Mouse (Mus musculus) liver (tissue): ENCODE results near the gene Gm3542.
"Not testable (repeated sequence)": the region's sequence is repeated elsewhere in the genome, so short reads cannot be mapped to it uniquely, and the experiment has no call there.

Source experiments
- DNase-seq: peaks from one replicate; pipeline ENCODE4 v3.0.0-alpha.2; 2020; ENCODE audit warnings: mixed read lengths

Gm3542 gene

DNA sequence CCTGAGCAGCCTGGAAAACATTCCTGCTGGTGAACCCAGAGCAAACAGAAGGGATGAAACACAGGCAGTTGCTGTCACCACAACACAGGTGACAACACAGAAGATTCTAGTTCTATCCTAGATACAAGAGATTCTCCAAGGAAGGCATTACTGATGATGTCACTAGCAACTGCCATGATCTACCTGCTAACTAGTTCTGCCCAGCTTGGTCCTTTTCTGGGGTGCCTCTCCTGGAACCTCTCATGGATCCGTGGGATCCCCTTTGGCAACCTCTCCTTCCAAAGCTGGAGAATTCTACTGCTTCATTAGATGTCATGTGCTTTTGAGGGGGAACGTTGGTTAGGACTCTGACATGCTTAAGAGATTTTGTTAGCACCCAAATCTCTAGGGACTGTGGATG lies at the start of gene Gm3542:
Gene Gm3542, minus strand, starts transcription at position 101 of the 400 bp plus-strand sequence.
- DNase-seq: not testable (repeated sequence)
